8 mouse cellular contexts compared by ENCODE assay signal in genomic region chr7:28597277-28597570, GRCm38 (mm10). TPM values are rescaled to one million over a fixed set of nuclear protein-coding genes. Genes with fewer than 3 reads are reported as not detected.
DNase-seq lines count a peak whose midpoint lies in the region; ATAC-seq and TF ChIP-seq lines count a peak whose summit lies in the region.

No protein-coding gene starts in this region.

- TF ChIP-seq POLR2A in brain, embryonic 14.5 days (IDR thresholded peaks at IDR 0.05; ENCODE audit: borderline replicate concordance, extremely low read depth, insufficient read depth, insufficient read length, poor library complexity, severe bottlenecking), result no peak

- peak overlapping the region; percentile 82 for H3K9ac ChIP-seq in kidney, embryonic 16.5 days (replicated peaks; ENCODE audit: low read length)
- peak overlapping the region; percentile 76 for H3K9ac ChIP-seq in hindbrain, embryonic 12.5 days
- peak overlapping the region; percentile 77 for H3K9ac ChIP-seq in midbrain, embryonic 13.5 days (replicated peaks)

- H3K9me3 ChIP-seq in kidney, embryonic 16.5 days (ENCODE audit: low read length), result no peaks in the 10 kb centered on the region
- no peaks in the 10 kb centered on the region for H3K9me3 ChIP-seq in hindbrain, embryonic 12.5 days (replicated peaks)
- no peaks in the 10 kb centered on the region for H3K9me3 ChIP-seq in midbrain, embryonic 13.5 days

- WGBS in kidney, embryonic 16.5 days, result 1% methylated on average over 9 of the region's 9 CpGs
- 8% methylated on average over 9 of the region's 9 CpGs for WGBS in hindbrain, embryonic 12.5 days
- 14% methylated on average over 9 of the region's 9 CpGs for WGBS in midbrain, embryonic 13.5 days

- no peaks in the 10 kb centered on the region for H3K27me3 ChIP-seq in kidney, embryonic 16.5 days (ENCODE audit: insufficient read depth, low read length)
- no peaks in the 10 kb centered on the region for H3K27me3 ChIP-seq in hindbrain, embryonic 12.5 days
- no peaks in the 10 kb centered on the region for H3K27me3 ChIP-seq in midbrain, embryonic 13.5 days

- H3K4me3 ChIP-seq in kidney, embryonic 16.5 days (ENCODE audit: low read length), result peak overlapping the region; percentile 73
- H3K4me3 ChIP-seq in hindbrain, embryonic 12.5 days, result peak overlapping the region; percentile 65
- H3K4me3 ChIP-seq in midbrain, embryonic 13.5 days (replicated peaks), result peak overlapping the region; percentile 62

- H3K4me2 ChIP-seq in kidney, embryonic 16.5 days (replicated peaks; ENCODE audit: low read depth, low read length), result peak overlapping the region; percentile 85
- H3K4me2 ChIP-seq in hindbrain, embryonic 12.5 days (replicated peaks), result peak overlapping the region; percentile 79
- peak overlapping the region; percentile 76 for H3K4me2 ChIP-seq in midbrain, embryonic 13.5 days (replicated peaks)

- ATAC-seq in kidney, embryonic 16.5 days (ENCODE audit: low FRiP score, low TSS enrichment), result 0 out of 2 replicates have a peak, but pooled peaks have one; percentile 0
- peak; percentile 12 for ATAC-seq in hindbrain, embryonic 12.5 days (ENCODE audit: low FRiP score)
- ATAC-seq in midbrain, embryonic 13.5 days, result peak; percentile 22
- ATAC-seq in monocyte, adult 5-6 weeks (replicated peaks; ENCODE audit: insufficient number of reproducible peaks, low FRiP score, low TSS enrichment, poor library complexity, severe bottlenecking), result no peak

- H3K4me1 ChIP-seq in kidney, embryonic 16.5 days (ENCODE audit: insufficient read depth, low read length), result peaks cover 55% of the 10 kb centered on the region
- H3K4me1 ChIP-seq in hindbrain, embryonic 12.5 days, result peaks cover 51% of the 10 kb centered on the region
- H3K4me1 ChIP-seq in midbrain, embryonic 13.5 days (replicated peaks), result peaks cover 49% of the 10 kb centered on the region

- H3K27ac ChIP-seq in kidney, embryonic 16.5 days (ENCODE audit: low read length), result peak overlapping the region; percentile 93
- H3K27ac ChIP-seq in hindbrain, embryonic 12.5 days, result peak overlapping the region; percentile 86
- H3K27ac ChIP-seq in midbrain, embryonic 13.5 days, result peak overlapping the region; percentile 48

- TF ChIP-seq CTCF in brain, embryonic 14.5 days (IDR thresholded peaks at IDR 0.05; ENCODE audit: borderline replicate concordance, extremely low read depth, insufficient read depth, insufficient read length), result no peak

- no peaks in the 10 kb centered on the region; the same call in 1 of the 2 replicates for H3K36me3 ChIP-seq in kidney, embryonic 16.5 days (ENCODE audit: insufficient read depth, low read length)
- H3K36me3 ChIP-seq in hindbrain, embryonic 12.5 days, result 0 out of 2 replicates have a peak, but pooled peaks cover 7% of the 10 kb centered on the region
- no peaks in the 10 kb centered on the region for H3K36me3 ChIP-seq in midbrain, embryonic 13.5 days

- no peak for DNase-seq in kidney, postnatal 14 days
- DNase-seq in brain, embryonic 14.5 days (ENCODE audit: low read depth), result peak; percentile 39
- DNase-seq in T-cell, adult 2 months (ENCODE audit: low spot score), result no peak
- no peak for DNase-seq in frontal cortex, postnatal 25 days (ENCODE audit: low spot score in 2 of 2)

RNA-seq across cellular contexts. Expression of gene Samd4b, which starts 0.7 kb away (rescaled TPM):
- 16.7 and 20.7 TPM in 2 replicates for polyA plus RNA-seq in kidney, embryonic 16.5 days (2015; fragmentation: Nextera tagmentation; extraction: Ambion mirVana)
- polyA plus RNA-seq in brain, embryonic 14.5 days (2012; rRNA removed), result 83.9 and 92.0 TPM in 2 replicates
- 35.6 and 38.6 TPM in 2 replicates for polyA plus RNA-seq in hindbrain, embryonic 12.5 days (2016; fragmentation: Nextera tagmentation; extraction: Ambion mirVana)
- 20.0 and 25.7 TPM in 2 replicates for polyA plus RNA-seq in midbrain, embryonic 13.5 days (2015; fragmentation: Nextera tagmentation; extraction: Ambion mirVana)
- 7.1 to 11.4 TPM (median 10.1 TPM) in 3 replicates for total RNA-seq in monocyte, adult 5-6 weeks (2017)

RNA-seq across cellular contexts. Expression of gene Pak4, which starts 0.8 kb away (rescaled TPM):
- 78.4 and 79.6 TPM in 2 replicates for polyA plus RNA-seq in kidney, embryonic 16.5 days (2015; fragmentation: Nextera tagmentation; extraction: Ambion mirVana)
- 18.9 and 21.3 TPM in 2 replicates for polyA plus RNA-seq in brain, embryonic 14.5 days (2012; rRNA removed)
- 31.8 and 34.3 TPM in 2 replicates for polyA plus RNA-seq in hindbrain, embryonic 12.5 days (2016; fragmentation: Nextera tagmentation; extraction: Ambion mirVana)
- 25.6 and 28.0 TPM in 2 replicates for polyA plus RNA-seq in midbrain, embryonic 13.5 days (2015; fragmentation: Nextera tagmentation; extraction: Ambion mirVana)
- 3.8 to 7.5 TPM (median 4.7 TPM) in 3 replicates for total RNA-seq in monocyte, adult 5-6 weeks (2017)

RNA-seq across cellular contexts. Expression of gene Acp7, which starts 33.9 kb away (rescaled TPM):
- not detected in 2 replicates for polyA plus RNA-seq in kidney, embryonic 16.5 days (2015; fragmentation: Nextera tagmentation; extraction: Ambion mirVana)
- polyA plus RNA-seq in brain, embryonic 14.5 days (2012; rRNA removed), result 0.11 and 0.30 TPM in 2 replicates
- 0.12 TPM in 1 of 2 replicates, not detected in the other for polyA plus RNA-seq in hindbrain, embryonic 12.5 days (2016; fragmentation: Nextera tagmentation; extraction: Ambion mirVana)
- polyA plus RNA-seq in midbrain, embryonic 13.5 days (2015; fragmentation: Nextera tagmentation; extraction: Ambion mirVana), result not detected in 2 replicates
- not detected in 3 replicates for total RNA-seq in monocyte, adult 5-6 weeks (2017)

RNA-seq across cellular contexts. Expression of gene Nccrp1, which starts 50.2 kb away (rescaled TPM):
- polyA plus RNA-seq in kidney, embryonic 16.5 days (2015; fragmentation: Nextera tagmentation; extraction: Ambion mirVana), result 0.18 TPM in 1 of 2 replicates, not detected in the other
- polyA plus RNA-seq in brain, embryonic 14.5 days (2012; rRNA removed), result 0.08 and 0.11 TPM in 2 replicates
- polyA plus RNA-seq in hindbrain, embryonic 12.5 days (2016; fragmentation: Nextera tagmentation; extraction: Ambion mirVana), result not detected in 2 replicates
- not detected in 2 replicates for polyA plus RNA-seq in midbrain, embryonic 13.5 days (2015; fragmentation: Nextera tagmentation; extraction: Ambion mirVana)
- total RNA-seq in monocyte, adult 5-6 weeks (2017), result not detected in 3 replicates

RNA-seq across cellular contexts. Expression of gene Sycn, which starts 56.5 kb away (rescaled TPM):
- not detected in 2 replicates for polyA plus RNA-seq in kidney, embryonic 16.5 days (2015; fragmentation: Nextera tagmentation; extraction: Ambion mirVana)
- polyA plus RNA-seq in brain, embryonic 14.5 days (2012; rRNA removed), result not detected in 2 replicates
- polyA plus RNA-seq in hindbrain, embryonic 12.5 days (2016; fragmentation: Nextera tagmentation; extraction: Ambion mirVana), result not detected in 2 replicates
- not detected in 2 replicates for polyA plus RNA-seq in midbrain, embryonic 13.5 days (2015; fragmentation: Nextera tagmentation; extraction: Ambion mirVana)
- total RNA-seq in monocyte, adult 5-6 weeks (2017), result not detected in 3 replicates
